Mouse (Mus musculus) spleen, adult 2 months (tissue): ENCODE measurements around the gene Ltbr.

Experiments used
- CTCF ChIP-seq: fragments of 200-500 bp; IDR thresholded peaks from 2 replicates; pipeline ENCODE4 v1.5.1; 2011; ENCODE audit warnings: mild to moderate bottlenecking, inconsistent platforms; ENCODE audit not compliant: insufficient read depth, insufficient read length, insufficient replicate concordance; ENCODE audit errors: extremely low read depth
- POLR2A ChIP-seq: fragments of 200-500 bp; IDR thresholded peaks from 2 replicates; pipeline ENCODE4 v1.6.1; 2011; ENCODE audit warnings: low read depth, low read length, inconsistent platforms

GRCm38 (mm10) chr6:125319919-125320296, 6.2 kb upstream of the Ltbr start:
- TF ChIP-seq POLR2A (no peak), CTCF (no peak)
